Mouse (Mus musculus): ENCODE data around the gene Tmed10. TPM values are rescaled to one million over a fixed set of nuclear protein-coding genes. Genes with fewer than 3 reads are reported as not detected.

Tmed10 gene
- polyA plus RNA-seq, 1 experiment, result 178 TPM

- no peak for DNase-seq
- Histone ChIP-seq H3K4me3 (replicated peaks; ENCODE audit: insufficient read depth, low read depth, low read length) (no peak overlapping the region), H3K27me3 (ENCODE audit: control insufficient read depth, insufficient read depth, low read length) (no peaks in the 10 kb centered on the region), H3K27ac (ENCODE audit: insufficient read depth, low read length) (no peak overlapping the region), H3K4me1 (ENCODE audit: control insufficient read depth, insufficient read depth, low read length) (peaks cover 21% of the 10 kb centered on the region)
- WGBS, result 58% methylated on average over 4 of the region's 4 CpGs
- TF ChIP-seq POLR2A (IDR thresholded peaks at IDR 0.05; ENCODE audit: borderline replicate concordance, insufficient read depth, low read length) (no peak), CTCF (IDR thresholded peaks at IDR 0.05; ENCODE audit: borderline replicate concordance, insufficient read depth, low read depth, low read length) (no peak)
These were observed 69.9 kb downstream of the Tmed10 start for GRCm38 (mm10) chr12:85304725-85305124.

GRCm38 (mm10) chr12:85303256-85303655 lies 71.4 kb downstream of the Tmed10 start:
- TF ChIP-seq CTCF (IDR thresholded peaks at IDR 0.05; ENCODE audit: borderline replicate concordance, insufficient read depth, low read depth, low read length), result no peak
- TF ChIP-seq POLR2A (IDR thresholded peaks at IDR 0.05; ENCODE audit: borderline replicate concordance, insufficient read depth, low read length), result no peak
- H3K4me1 ChIP-seq (ENCODE audit: control insufficient read depth, insufficient read depth, low read length), result peaks cover 9% of the 10 kb centered on the region
- no peaks in the 10 kb centered on the region for H3K27me3 ChIP-seq (ENCODE audit: control insufficient read depth, insufficient read depth, low read length)
- 85% methylated on average over 2 of the region's 2 CpGs for WGBS
- no peak overlapping the region for H3K27ac ChIP-seq (ENCODE audit: insufficient read depth, low read length)
- H3K4me3 ChIP-seq (replicated peaks; ENCODE audit: insufficient read depth, low read depth, low read length), result no peak overlapping the region
- DNase-seq, result no peak

- TF ChIP-seq POLR2A (IDR thresholded peaks at IDR 0.05; ENCODE audit: borderline replicate concordance, insufficient read depth, low read length), result no peak
- no peak for TF ChIP-seq CTCF (IDR thresholded peaks at IDR 0.05; ENCODE audit: borderline replicate concordance, insufficient read depth, low read depth, low read length)
- DNase-seq, result no peak
- Histone ChIP-seq H3K4me1 (ENCODE audit: control insufficient read depth, insufficient read depth, low read length) (no peaks in the 10 kb centered on the region), H3K4me3 (replicated peaks; ENCODE audit: insufficient read depth, low read depth, low read length) (no peak overlapping the region), H3K27ac (ENCODE audit: insufficient read depth, low read length) (no peak overlapping the region), H3K27me3 (ENCODE audit: control insufficient read depth, insufficient read depth, low read length) (no peaks in the 10 kb centered on the region)
- 85% methylated on average over 1 of the region's 1 CpGs for WGBS
These were observed 75.8 kb downstream of the Tmed10 start for GRCm38 (mm10) chr12:85298835-85299180.

- Histone ChIP-seq H3K4me1 (ENCODE audit: control insufficient read depth, insufficient read depth, low read length) (no peaks in the 10 kb centered on the region), H3K27ac (ENCODE audit: insufficient read depth, low read length) (no peak overlapping the region), H3K27me3 (ENCODE audit: control insufficient read depth, insufficient read depth, low read length) (no peaks in the 10 kb centered on the region), H3K4me3 (replicated peaks; ENCODE audit: insufficient read depth, low read depth, low read length) (no peak overlapping the region)
- 61% methylated on average over 11 of the region's 11 CpGs for WGBS
- DNase-seq, result no peak
- TF ChIP-seq POLR2A (IDR thresholded peaks at IDR 0.05; ENCODE audit: borderline replicate concordance, insufficient read depth, low read length), result no peak
- no peak for TF ChIP-seq CTCF (IDR thresholded peaks at IDR 0.05; ENCODE audit: borderline replicate concordance, insufficient read depth, low read depth, low read length)
These were observed 76.4 kb downstream of the Tmed10 start for GRCm38 (mm10) chr12:85298127-85298834.

- no peak overlapping the region for H3K27ac ChIP-seq (ENCODE audit: insufficient read depth, low read length)
- no peak for DNase-seq
- H3K4me3 ChIP-seq (replicated peaks; ENCODE audit: insufficient read depth, low read depth, low read length), result no peak overlapping the region
- TF ChIP-seq CTCF (IDR thresholded peaks at IDR 0.05; ENCODE audit: borderline replicate concordance, insufficient read depth, low read depth, low read length) (no peak), POLR2A (IDR thresholded peaks at IDR 0.05; ENCODE audit: borderline replicate concordance, insufficient read depth, low read length) (no peak)
- no peaks in the 10 kb centered on the region for H3K4me1 ChIP-seq (ENCODE audit: control insufficient read depth, insufficient read depth, low read length)
- 79% methylated on average over 10 of the region's 10 CpGs for WGBS
- no peaks in the 10 kb centered on the region for H3K27me3 ChIP-seq (ENCODE audit: control insufficient read depth, insufficient read depth, low read length)
These were observed 77.2 kb downstream of the Tmed10 start for GRCm38 (mm10) chr12:85297345-85297997.

GRCm38 (mm10) chr12:85296915-85297314 lies 77.7 kb downstream of the Tmed10 start:
- Histone ChIP-seq H3K27ac (ENCODE audit: insufficient read depth, low read length) (no peak overlapping the region), H3K4me3 (replicated peaks; ENCODE audit: insufficient read depth, low read depth, low read length) (no peak overlapping the region), H3K27me3 (ENCODE audit: control insufficient read depth, insufficient read depth, low read length) (no peaks in the 10 kb centered on the region), H3K4me1 (ENCODE audit: control insufficient read depth, insufficient read depth, low read length) (no peaks in the 10 kb centered on the region)
- TF ChIP-seq POLR2A (IDR thresholded peaks at IDR 0.05; ENCODE audit: borderline replicate concordance, insufficient read depth, low read length) (no peak), CTCF (IDR thresholded peaks at IDR 0.05; ENCODE audit: borderline replicate concordance, insufficient read depth, low read depth, low read length) (no peak)
- 53% methylated on average over 5 of the region's 5 CpGs for WGBS
- no peak for DNase-seq

GRCm38 (mm10) chr12:85295506-85295905 lies 79.1 kb downstream of the Tmed10 start:
- whole genome bisulfite sequencing, result 81% methylated on average over 2 of the region's 2 CpGs
- H3K4me1 ChIP-seq (ENCODE audit: control insufficient read depth, insufficient read depth, low read length), result no peaks in the 10 kb centered on the region
- TF ChIP-seq POLR2A (IDR thresholded peaks at IDR 0.05; ENCODE audit: borderline replicate concordance, insufficient read depth, low read length) (no peak), CTCF (IDR thresholded peaks at IDR 0.05; ENCODE audit: borderline replicate concordance, insufficient read depth, low read depth, low read length) (no peak)
- H3K4me3 ChIP-seq (replicated peaks; ENCODE audit: insufficient read depth, low read depth, low read length), result no peak overlapping the region
- DNase-seq, result no peak
- H3K27me3 ChIP-seq (ENCODE audit: control insufficient read depth, insufficient read depth, low read length), result no peaks in the 10 kb centered on the region
- H3K27ac ChIP-seq (ENCODE audit: insufficient read depth, low read length), result no peak overlapping the region

GRCm38 (mm10) chr12:85292906-85293305 lies 81.7 kb downstream of the Tmed10 start:
- Histone ChIP-seq H3K4me3 (replicated peaks; ENCODE audit: insufficient read depth, low read depth, low read length) (no peak overlapping the region), H3K27ac (ENCODE audit: insufficient read depth, low read length) (no peak overlapping the region), H3K4me1 (ENCODE audit: control insufficient read depth, insufficient read depth, low read length) (0 out of 2 replicates have a peak, but pooled peaks cover 3% of the 10 kb centered on the region), H3K27me3 (ENCODE audit: control insufficient read depth, insufficient read depth, low read length) (peaks cover 2% of the 10 kb centered on the region; the same call in 1 of the 2 replicates)
- DNase-seq, result no peak
- TF ChIP-seq CTCF (IDR thresholded peaks at IDR 0.05; ENCODE audit: borderline replicate concordance, insufficient read depth, low read depth, low read length) (no peak), POLR2A (IDR thresholded peaks at IDR 0.05; ENCODE audit: borderline replicate concordance, insufficient read depth, low read length) (no peak)
